Mouse (Mus musculus) bone marrow macrophage, adult 2 months (primary cell): ENCODE data around the gene Adgrg2.

Experiments used
- CTCF ChIP-seq: IDR thresholded peaks from 2 replicates; pipeline ENCODE4 v1.5.1; 2012; ENCODE audit warnings: low read depth, mild to moderate bottlenecking, low read length, moderate library complexity
- POLR2A ChIP-seq: IDR thresholded peaks from 2 replicates; pipeline ENCODE4 v1.6.1; 2012; ENCODE audit warnings: mild to moderate bottlenecking, low read depth, low read length, borderline replicate concordance

DNA sequence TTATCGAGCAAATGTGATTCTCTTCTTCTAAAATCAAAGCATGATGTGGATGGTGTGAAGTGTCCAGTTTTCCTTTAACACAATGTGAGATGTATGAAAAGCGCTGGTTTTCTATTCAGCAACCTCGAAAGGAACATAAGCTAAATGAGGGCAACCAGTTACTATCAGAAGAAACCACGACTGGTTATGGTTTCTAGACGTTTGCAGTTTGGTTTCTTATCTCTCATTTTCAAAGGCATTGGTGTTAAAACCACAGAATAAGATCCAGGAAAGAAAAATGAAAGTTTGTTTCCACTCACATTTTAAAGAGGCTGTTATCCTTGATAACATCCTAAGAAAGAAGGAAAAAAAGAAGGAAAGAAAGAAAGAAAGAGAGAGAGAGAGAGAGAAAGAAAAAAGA is 106.0 kb downstream of the Adgrg2 start:
- no peak for TF ChIP-seq POLR2A
- no peak for TF ChIP-seq CTCF
